Mouse (Mus musculus): ENCODE measurements at regions not wholly inside any gene's neighbourhood (a gene's known extent, or its start where the extent isn't known, plus 50 kb on each side); places are given as distances from the start of the nearest gene placed in this dataset.
A peak's percentile ranks its signal among the peaks of the same experiment; 100 is the strongest.

DNA sequence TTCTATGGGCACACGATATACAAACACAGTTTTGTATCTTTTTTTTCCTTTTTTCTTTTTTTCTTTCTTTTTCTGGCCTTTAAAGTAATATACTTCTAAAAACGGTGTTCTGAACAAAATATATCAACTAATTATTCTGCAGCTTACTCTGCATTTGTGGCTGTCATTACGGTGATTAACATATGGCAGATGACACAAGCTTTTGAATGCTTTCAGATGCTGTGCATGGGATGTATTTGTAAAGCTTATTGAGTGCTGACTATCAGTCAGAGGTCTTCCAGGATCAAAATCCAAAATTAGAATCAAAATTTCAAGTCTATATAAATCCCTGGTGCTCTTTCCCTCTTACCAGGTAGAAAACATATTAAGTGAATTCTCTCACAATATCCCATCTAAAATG, 853.6 kb downstream of the Stpg2 start:
- no peak for DNase-seq (ENCODE audit: low read depth, low spot score)

DNA sequence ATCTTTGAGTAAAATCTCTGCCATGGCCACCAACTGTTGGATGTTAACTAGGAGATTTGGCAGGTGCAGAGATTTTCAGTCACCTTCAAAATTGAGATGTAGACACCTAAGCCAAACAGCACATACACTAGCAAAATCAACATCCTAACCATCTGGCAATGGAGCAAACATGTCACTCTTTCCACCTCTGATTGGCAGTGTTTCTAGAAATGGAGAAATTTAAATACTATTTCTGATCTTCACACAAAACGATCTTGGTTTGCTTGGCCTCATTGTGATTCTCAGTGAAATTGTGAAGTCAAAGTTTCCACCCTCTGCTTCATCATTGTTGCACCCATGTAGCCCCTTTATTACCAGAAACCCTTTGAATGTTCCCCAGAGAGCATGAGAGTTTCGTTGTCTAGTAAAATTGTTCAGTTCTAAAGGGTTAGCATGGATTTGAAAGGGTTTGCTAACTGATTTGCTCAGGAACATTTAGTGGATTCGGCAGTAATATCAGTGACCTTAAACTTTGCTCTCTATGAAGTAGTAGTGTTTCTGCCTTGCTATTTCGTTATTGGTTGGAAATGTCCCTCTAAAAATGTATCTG, 854.1 kb downstream of the Stpg2 start:
- DNase-seq (ENCODE audit: low read depth, low spot score) = no peak

DNA sequence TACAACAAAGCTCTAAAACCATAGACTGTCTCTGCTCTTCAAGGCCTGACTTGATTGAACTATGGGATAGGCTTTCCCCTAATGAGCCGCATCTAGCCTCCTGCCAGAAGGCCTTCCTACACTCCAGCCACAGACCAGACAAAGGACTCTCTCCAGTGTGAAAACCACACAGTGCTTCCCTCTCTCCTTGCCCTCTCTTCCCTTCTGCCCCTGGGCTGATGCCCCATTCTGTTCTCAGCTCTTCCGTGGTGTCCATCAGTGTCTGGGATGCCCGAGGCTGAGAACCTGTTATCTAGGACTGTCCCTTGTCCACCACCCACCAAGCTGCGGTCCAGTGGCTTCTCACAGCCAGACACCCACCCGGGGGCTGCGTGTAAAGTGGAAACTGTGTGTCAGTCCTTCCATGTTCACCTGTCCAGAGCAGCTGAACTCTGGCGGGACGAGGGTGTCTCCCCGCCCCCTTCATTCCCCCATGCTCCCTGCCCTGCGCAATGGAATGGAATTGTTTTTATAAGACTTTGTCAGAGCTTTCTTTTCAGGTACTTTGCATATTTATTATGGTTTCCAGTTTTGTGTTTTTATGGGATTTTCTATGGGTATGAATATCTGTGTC, 856.4 kb downstream of the Stpg2 start:
- no peak for DNase-seq (ENCODE audit: low read depth, low spot score)

DNA sequence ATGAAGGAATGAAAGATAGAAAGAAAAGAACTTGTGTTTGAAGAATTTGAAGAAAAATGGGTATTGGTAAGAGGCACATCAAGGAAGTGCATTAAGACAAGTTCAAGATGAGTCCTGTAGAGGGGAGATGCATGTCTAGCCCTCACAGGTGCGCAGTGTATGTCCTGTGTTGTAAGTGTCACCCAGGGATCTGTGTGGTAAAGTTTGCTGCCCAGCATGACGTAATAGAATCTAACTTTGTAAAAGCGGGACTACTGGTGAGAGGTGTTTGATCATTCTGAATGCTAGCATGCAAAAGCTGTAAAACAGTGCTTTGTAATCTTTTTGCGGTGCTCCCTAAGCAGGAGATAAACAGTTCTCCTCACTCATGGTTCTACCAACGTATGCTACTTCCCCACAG, 857.4 kb downstream of the Stpg2 start:
- DNase-seq (ENCODE audit: low read depth, low spot score) = no peak

DNA sequence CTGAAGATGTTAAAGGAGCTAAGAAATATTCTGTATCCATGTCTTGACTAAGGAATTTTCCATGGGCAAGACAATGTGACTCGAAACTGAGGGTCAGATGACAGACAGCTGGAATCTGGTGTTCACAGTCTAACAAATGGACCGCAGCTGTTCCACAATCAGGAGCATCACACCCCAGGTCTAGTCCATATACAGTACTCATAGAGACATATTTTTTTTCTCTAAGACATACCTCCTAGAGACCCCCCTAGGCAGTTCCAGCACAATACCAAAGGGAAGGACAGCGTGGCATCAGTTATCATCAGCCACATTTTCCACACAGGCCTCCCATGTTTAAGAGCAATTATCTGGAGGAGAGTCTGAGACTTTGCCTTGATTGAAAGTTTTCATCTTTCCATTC, 878.8 kb downstream of the Stpg2 start:
- no peak for DNase-seq (ENCODE audit: low read depth, low spot score)

DNA sequence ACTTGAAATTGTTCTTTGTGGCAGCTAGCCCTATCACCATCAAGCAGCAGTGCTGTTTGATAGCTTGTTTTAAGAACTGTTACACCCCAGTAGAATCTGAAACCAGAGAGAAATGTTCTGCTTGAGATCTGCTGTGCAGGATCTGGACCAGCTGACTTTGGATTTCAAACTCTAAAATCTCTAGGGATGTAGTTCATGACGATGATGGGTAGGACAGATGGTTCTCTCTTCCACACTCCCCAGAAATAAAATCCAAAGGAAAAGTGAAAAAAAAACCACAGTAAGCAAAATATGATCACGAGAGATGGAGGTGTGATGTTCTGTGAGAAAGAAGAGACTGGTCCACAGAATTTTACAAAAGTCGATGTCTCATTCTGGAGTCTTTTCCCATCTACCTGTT, 879.9 kb downstream of the Stpg2 start:
- no peak for DNase-seq (ENCODE audit: low read depth, low spot score)

DNA sequence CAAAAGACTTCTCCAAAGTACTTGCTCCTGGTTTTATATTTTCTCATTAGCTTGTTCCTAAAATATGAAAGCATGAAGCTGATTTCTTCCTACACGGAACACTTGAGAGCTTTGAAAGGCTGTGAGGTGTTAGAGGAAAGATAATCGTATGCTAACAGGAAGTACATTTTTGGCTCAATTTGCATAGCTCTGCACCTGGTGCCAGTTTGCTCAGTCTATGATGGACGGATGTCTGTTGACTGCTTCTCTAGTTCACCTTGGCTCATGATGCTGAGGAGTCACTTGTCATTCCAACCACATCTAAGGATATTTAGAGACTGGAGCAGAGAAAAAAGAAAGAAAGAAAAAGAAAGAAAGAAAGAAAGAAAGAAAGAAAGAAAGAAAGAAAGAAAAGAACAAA, 882.5 kb downstream of the Stpg2 start:
- DNase-seq (ENCODE audit: low read depth, low spot score) = peak; percentile 59

DNA sequence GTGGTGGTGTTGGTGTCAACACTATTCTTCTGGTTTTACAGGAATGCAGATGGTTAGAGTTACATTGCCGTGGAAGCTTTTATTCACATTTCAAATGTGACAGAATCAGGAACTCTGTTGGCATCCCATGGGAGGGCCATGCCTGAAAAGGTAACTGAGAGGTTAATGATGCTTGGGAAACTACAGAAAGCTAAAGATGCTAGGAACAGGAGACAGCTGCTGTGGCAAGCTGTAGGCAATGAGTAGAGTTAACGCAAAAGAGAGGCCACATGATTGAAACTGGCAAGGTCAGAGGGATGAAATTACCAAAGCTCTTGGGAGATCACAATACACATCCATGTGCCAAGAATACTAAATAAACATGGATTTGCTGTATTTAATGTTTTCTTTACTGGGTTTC, 886.4 kb downstream of the Stpg2 start:
- DNase-seq (ENCODE audit: low read depth, low spot score) = no peak

DNA sequence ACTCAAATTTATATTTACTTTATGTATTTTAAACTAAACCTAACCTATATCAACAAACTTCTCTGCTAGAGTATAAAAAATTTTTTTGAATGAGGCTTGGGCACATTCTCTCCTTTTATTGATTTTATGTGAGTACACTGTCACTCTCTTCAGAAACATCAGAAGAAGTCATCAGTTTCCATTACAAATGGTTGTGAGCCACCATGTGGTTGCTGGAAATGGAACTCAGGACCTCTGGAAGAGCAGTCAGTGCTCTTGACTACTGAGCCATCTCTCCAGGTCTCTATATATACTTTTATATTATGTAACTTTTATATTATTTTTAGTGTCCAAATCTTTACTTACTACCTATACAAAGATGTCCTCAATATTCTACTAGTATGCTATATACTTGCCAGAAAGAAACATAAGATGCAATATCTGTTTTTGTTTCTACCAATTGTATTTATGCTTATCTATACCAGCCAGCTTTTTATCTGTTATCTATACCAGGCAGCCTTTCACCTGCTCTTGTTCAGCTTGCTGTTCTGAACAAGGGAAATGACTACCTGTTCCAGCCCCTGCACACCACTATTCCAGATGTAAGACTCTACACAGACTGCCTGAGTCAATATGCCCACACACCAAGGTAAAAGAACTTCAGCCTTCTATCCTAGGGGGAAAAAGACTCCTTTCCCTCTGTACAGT, 891.5 kb downstream of the Stpg2 start:
- DNase-seq (ENCODE audit: low read depth, low spot score) = no peak

DNA sequence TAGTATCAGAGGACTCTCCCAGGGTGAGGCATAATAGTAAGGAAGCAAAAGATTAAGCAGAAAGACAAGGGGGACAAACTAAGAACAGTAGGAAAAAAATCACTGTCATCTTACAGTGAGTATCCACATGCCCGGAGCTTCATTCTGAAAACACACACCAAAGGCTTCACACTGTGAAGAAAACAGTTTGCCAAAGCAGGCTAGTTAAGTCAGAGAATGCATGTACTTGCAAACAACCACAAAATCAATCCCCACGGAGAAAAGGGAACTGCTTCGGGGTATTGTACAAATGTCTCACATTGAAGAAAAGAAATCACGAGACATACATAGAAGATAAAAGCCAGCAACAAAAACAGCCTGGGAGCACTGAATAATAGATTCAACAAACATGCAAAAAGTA, 903.9 kb downstream of the Stpg2 start:
- no peak for DNase-seq (ENCODE audit: low read depth, low spot score)

DNA sequence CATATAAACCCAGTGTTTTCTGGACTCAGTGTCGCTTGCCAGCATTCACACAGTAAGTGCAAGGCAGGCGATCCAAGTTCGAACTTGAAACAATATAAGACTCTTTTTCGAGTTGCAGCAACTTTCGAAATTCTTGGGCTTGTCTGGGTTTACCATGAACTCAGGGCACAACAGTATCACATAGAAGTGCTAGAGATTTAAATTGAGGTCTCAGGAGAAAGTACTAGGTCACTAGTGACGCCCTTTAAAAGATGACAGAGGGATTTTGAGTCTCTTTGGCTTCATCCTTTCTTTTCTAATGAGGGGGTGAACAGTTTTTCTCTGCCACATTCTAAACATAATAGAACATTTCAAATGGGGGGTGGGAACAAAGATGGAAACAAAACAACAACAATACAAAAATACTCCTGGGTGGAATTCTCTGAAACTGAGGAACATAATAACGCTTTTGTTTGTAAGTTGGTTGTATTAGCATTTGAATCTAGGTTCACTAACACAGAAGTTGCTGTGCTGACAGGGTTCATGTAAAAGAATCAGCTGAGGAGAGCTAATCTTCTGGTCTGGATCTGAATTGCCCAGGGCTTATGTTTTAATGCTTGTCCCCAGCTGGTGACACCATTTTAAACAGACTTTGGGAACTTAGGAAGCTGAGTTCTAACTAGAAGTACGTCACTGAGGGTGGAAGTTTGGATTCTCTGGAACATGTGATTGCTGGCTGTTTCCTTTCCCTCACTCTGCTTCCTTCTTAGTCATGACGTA, 906.1 kb downstream of the Stpg2 start:
- DNase-seq (ENCODE audit: low read depth, low spot score) = no peak

DNA sequence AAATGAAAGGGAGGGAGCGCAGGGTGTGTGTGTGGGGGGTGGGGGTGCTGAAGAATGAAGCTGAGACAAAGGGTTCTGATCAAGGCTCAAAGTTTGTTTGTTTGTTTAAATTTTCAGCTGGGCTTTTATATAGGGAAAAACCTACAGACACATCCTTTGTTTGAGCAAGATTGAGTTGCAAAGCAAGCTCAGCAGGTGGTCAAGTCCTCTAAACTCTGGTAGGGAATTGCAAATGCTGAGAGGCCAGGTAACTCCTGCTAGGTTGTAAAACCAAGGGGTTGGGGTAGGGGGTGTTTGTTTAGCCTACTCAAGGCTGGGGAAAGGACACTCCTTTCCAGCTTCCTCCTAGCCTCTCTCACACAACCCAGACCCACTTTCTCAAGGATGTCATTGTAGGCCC, 909.6 kb downstream of the Stpg2 start:
- no peak for DNase-seq (ENCODE audit: low read depth, low spot score)

DNA sequence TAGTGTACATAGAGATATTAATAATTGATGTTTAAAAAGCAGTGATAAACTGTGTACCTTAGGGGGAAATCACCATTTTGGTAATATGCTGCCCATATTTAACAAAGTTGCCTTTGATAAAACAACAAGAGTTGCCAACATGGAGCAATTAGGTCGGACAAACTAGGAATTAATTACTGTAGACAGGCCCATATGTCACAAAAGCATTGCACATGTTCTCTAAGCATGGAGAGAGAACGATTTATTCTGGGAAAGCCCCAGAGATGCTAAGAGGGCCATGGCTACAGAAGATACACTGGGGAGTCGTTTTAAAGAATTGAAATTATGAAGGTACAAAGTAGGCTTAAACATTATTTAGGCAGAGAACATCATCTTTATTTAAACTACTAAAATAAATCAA, 921.8 kb downstream of the Stpg2 start:
- DNase-seq (ENCODE audit: low read depth, low spot score) = no peak

DNA sequence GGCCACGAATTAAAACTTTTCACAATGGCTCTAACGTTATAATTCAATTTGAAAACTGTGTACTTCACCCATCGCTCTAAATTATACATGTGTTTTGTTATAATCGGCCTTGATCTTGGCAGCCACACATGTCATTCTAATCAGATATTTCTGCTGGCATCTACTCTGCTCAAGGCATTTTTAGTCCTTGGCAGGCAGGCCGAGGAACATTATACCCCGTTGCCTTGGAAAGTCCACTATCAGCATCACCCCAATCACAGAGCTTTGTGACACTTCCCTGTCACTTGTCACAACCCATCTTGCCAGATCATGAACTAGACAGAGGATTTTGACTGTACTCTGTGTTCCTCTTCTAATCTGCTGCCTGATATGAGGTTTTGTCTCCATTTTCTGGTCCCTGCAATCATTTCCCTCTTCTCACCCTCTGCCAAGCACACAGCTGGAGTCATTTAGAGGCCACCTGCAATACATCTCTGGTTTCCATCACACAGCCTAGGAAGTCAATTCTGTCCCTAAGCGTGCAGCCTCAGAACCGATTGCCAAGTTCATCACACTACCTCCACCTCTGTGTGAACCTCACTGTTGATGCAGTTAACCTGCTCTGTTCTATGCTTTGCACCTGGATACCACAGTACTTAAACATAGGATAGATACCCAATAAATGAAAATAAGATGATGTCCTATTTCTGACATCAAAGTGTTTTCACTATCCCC, 923.7 kb downstream of the Stpg2 start:
- no peak for DNase-seq (ENCODE audit: low read depth, low spot score)

DNA sequence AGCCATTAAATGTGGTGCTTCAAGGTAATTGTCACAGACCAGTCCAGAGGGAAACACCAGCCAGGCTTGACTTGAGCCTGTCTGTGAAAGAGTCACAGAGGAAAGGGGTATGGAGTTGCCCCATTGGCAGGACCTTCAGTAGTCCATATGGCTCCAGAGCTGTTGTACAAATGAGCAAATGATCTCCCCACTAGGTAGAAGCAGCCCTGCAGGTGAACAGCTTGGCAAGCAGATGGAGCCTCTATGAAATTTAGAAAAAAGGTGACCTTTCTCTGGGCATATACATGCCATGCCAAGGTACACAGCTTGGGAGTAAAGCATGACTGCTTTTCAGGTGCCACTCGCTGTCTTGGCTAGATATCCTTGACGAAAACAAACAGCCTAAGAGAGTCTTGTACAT, 938.4 kb downstream of the Stpg2 start:
- no peak for DNase-seq (ENCODE audit: low read depth, low spot score)

DNA sequence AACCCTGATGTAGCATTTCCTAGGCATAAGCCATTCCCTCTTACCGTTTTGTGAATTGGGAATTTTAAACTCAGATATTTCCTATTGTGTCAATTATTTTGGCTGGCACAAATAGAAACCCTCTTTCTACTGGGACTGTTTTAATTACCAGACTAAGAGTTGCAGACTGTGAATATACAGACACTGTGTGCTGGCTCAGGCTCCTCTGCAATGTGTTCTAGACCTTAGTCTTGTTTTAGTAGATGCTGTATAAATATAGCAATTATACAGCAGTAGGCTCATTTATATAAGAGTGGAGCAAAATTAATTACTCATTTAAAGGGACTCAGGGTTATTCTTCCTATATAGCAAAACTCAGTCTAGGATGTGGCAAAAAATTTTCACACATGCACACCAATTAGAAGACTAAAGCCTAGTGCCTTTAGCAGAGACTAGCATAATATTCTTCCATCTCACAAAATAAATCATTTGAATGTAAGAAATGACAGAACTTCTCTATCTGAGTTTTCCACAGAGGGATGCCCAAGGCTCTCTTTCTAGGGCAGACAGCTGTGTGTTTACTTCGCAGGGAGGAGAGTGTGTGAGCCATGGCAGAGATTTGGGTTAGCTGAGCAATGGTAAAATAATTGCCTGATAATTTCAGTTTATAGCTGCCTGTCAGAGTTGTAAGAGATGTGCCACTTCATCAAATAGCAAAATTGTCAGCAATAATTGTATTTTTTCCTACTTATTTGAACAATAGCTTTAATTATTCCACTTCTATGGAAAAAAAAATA, 941.9 kb downstream of the Stpg2 start:
- DNase-seq (ENCODE audit: low read depth, low spot score) = no peak

DNA sequence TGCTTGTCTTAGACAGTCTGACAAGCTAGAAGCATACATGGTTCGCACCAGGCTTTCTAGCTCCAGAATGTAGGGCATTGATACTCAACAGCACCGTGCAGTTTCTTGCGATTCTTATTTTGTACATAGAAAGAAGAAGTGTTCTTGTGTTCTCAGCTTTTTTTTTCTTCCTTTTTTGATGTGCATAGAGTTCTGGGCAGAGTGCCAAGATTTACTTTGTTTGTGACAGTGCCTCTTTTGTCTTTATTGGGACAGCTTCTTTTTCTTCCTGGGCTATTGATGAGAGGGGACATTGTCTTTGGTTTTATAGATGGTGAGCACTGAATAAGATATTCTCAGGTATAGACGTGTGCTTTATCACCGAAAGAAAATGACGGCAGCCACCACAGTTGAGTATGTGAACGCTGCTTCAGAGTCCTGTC, 945.0 kb downstream of the Stpg2 start:
- peak; percentile 36 for DNase-seq (ENCODE audit: low read depth, low spot score)

DNA sequence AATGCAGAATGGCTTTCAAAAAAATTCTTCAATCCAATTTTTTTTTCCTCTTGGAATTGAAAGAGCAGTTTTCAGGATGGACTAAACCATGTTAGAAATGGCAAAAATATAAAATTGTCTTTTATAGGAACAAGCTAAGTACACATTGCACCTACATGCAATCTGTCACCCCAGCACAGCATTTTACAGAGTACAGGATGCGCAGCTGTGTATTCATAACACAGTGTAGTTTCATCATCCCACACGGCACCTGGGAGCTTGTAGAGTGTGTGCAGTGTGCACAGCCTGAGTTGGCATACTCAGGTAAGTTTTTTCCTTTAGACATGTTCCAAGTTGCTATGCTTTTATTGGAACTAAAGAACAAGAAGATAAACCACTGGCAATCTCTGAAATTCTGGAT, 974.0 kb downstream of the Stpg2 start:
- no peak for DNase-seq (ENCODE audit: low read depth, low spot score)

DNA sequence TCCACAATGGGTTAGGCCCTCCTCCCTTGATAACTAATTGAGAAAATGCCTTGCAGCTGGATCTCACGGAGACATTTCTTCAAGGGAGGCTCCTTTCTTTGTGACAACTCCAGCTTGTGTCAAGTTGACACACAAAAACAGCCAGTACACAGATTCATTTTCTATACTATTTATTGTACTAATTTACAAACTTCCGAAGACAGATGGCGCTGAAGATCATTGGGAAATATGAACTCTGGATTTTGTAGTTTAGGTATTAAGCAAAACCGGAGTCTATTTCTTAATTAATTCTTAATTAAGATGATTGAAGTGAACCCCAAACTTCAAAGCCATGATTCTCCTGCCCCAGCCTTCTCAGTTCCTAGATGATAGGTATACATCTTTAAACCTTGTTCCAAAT, 977.2 kb downstream of the Stpg2 start:
- no peak for DNase-seq (ENCODE audit: low read depth, low spot score)

DNA sequence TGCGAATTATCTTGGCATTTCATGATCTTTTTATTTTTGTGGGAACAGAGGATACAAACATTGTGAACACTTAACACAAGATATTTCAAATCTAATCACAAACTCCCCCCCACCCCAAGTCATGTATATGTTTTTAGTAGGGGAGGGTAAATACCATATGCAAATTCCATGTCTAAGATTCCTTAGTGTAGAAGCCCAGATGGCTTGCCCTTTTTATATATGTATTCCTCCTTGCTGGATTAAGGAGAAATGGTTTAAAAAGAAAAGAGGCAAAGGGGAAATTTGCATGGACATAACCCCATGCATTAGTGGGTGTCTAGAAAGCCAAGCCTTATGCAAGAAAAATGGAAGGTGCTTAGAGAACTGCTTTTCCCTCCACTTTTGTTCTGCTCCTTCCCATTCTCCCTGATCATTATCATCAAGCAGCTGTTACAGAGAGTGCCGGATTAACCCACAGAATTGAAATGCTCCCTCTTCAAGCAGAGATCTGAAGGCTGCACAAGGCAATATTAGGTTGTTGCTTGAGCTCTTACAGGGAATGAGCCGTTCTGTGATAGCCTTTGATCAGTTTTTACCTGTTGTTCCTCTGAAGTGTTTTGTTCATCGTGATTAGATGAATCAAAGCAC, 979.5 kb downstream of the Stpg2 start:
- DNase-seq (ENCODE audit: low read depth, low spot score) = no peak

DNA sequence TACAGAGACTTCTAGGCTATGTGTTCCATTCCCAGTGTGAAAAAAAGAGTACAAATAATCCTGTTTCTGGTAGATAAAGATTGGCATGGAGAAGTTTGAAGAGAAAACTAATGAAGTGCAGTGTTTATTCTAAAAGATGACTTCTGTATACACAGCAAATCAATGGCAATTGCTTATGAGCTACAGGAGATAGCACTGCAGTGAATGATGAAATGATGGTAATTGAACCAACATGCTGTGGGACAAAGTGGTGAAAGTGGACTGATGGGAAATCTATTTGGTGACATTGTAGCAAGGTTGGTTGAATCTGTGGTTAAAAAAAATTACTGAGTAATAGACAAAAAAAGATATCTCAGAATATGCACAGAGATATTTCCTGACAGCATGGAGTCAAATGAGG, 1000.4 kb downstream of the Stpg2 start:
- no peak for DNase-seq (ENCODE audit: low read depth, low spot score)

Measured in A20 (cell line).